Mouse (Mus musculus): ENCODE data around the gene Pmpcb. TPM values are rescaled to one million over a fixed set of nuclear protein-coding genes. Genes with fewer than 3 reads are reported as not detected.

Gene Pmpcb
- polyA plus RNA-seq (2017; shearing (Covaris generic)): 10 to 100 TPM; 60.4 to 62.7 TPM

GRCm38 (mm10) chr5:21736956-21737585 is at the start of gene Pmpcb:
Gene Pmpcb, plus strand, starts transcription at chr5:21737141.

GRCm38 (mm10) chr5:21701351-21702008 is 35.5 kb upstream of the Pmpcb start, which contains the start of gene Napepld:
Gene Napepld, minus strand, starts transcription at chr5:21701396.

GRCm38 (mm10) chr5:21785053-21785452 is 48.1 kb downstream of the Pmpcb start, which contains the start of the genes Dnajc2 and Psmc2:
Gene Dnajc2, minus strand, starts transcription at chr5:21785251.
Gene Psmc2, plus strand, starts transcription at chr5:21785283.

Other genes with a start within 250 kb of the Pmpcb start
- gene Lrrc17, start 193.6 kb upstream of the Pmpcb start, polyA plus RNA-seq (2017; shearing (Covaris generic)): 1 to 10 TPM in 1 of 2 experiments, under 1 TPM in 1; 0.31 to 1.5 TPM
- under 1 TPM; 0.06 to 0.65 TPM for gene Fbxl13, start 91.5 kb upstream of the Pmpcb start, polyA plus RNA-seq (2017; shearing (Covaris generic))
- gene Armc10, start 91.3 kb upstream of the Pmpcb start, polyA plus RNA-seq (2017; shearing (Covaris generic)): 10 to 100 TPM; 33.7 to 48.3 TPM
- gene Napepld, start 35.7 kb upstream of the Pmpcb start, polyA plus RNA-seq (2017; shearing (Covaris generic)): 1 to 10 TPM; 2.2 to 5.2 TPM
- gene Dnajc2, start 48.1 kb downstream of the Pmpcb start, polyA plus RNA-seq (2017; shearing (Covaris generic)): 10 to 100 TPM; 81.7 to 95.5 TPM
- 100 to 1,000 TPM; 142 to 149 TPM for gene Psmc2, start 48.1 kb downstream of the Pmpcb start, polyA plus RNA-seq (2017; shearing (Covaris generic))
- under 1 TPM; 0.06 to 0.36 TPM for gene Slc26a5, start 128.5 kb downstream of the Pmpcb start, polyA plus RNA-seq (2017; shearing (Covaris generic))